Mouse (Mus musculus) liver, embryonic 13.5 days (tissue): ENCODE measurements around the gene Stk10. TPM values are rescaled to one million over a fixed set of nuclear protein-coding genes. Genes with fewer than 3 reads are reported as not detected.
A peak's percentile ranks its signal among the peaks of the same experiment; 100 is the strongest.
"Not testable (repeated sequence)": the region's sequence is repeated elsewhere in the genome, so short reads cannot be mapped to it uniquely, and the experiment has no call there.

ENCODE experiments used
- ATAC-seq: fragments of 200-750 bp; cut with Nextera tagmentation; 2 replicates; pipeline ENCODE4 v1.8.0; 2017; ENCODE audit warnings: low read depth, mild to moderate bottlenecking, moderate number of reproducible peaks, moderate library complexity
- DNase-seq: peaks from one replicate; pipeline ENCODE4 v3.0.0; 2022
- H3K27ac ChIP-seq: fragments of 300-500 bp; sonication (generic); 2 replicates; pipeline ENCODE4 v1.5.1; 2015; ENCODE audit warnings: moderate library complexity, mild to moderate bottlenecking, inconsistent platforms
- H3K27me3 ChIP-seq: fragments of 300-500 bp; sonication (generic); 2 replicates; pipeline ENCODE4 v1.6.1; 2015; ENCODE audit warnings: mild to moderate bottlenecking, inconsistent platforms
- H3K36me3 ChIP-seq: fragments of 300-500 bp; sonication (generic); 2 replicates; pipeline ENCODE4 v1.6.1; 2015; ENCODE audit warnings: mild to moderate bottlenecking, inconsistent platforms
- H3K4me1 ChIP-seq: fragments of 300-500 bp; sonication (generic); replicated peaks from 2 replicates; pipeline ENCODE4 v1.6.1; 2015; ENCODE audit warnings: inconsistent platforms
- H3K4me2 ChIP-seq: fragments of 300-500 bp; sonication (generic); 2 replicates; pipeline ENCODE4 v1.6.1; 2015; ENCODE audit warnings: inconsistent platforms, mild to moderate bottlenecking, moderate library complexity
- H3K4me3 ChIP-seq: fragments of 300-500 bp; sonication (generic); replicated peaks from 2 replicates; pipeline ENCODE4 v1.5.1; 2015; ENCODE audit warnings: mild to moderate bottlenecking, inconsistent platforms
- H3K9ac ChIP-seq: fragments of 300-500 bp; sonication (generic); 2 replicates; pipeline ENCODE4 v1.6.1; 2015; ENCODE audit warnings: mild to moderate bottlenecking, inconsistent platforms
- H3K9me3 ChIP-seq: fragments of 300-500 bp; sonication (generic); replicated peaks from 2 replicates; pipeline ENCODE4 v1.6.1; 2016; ENCODE audit warnings: inconsistent platforms
- WGBS: fragments of 180-500 bp; shearing (Covaris S2); methylation state at CpG from one replicate; pipeline ENCODE4 v1.1.7; 2015; ENCODE audit not compliant: insufficient replicate concordance; 5-methylcytosine and 5-hydroxymethylcytosine counted together
- polyA plus RNA-seq: library from polyadenylated mRNA; unstranded; fragments of >200 nt; fragmentation: Nextera tagmentation; extraction: Ambion mirVana; gene quantifications from 2 replicates; pipeline ENCODE4 v1.2.1, GENCODE M21; 2015

Stk10 gene
- polyA plus RNA-seq, 1 experiment from 2014 or later: 3.0 TPM

- Histone ChIP-seq H3K4me3 (no peak overlapping the region), H3K27me3 (no peaks in the 10 kb centered on the region), H3K4me1 (no peaks in the 10 kb centered on the region), H3K27ac (no peak overlapping the region), H3K4me2 (no peak overlapping the region), H3K36me3 (peaks cover 10% of the 10 kb centered on the region), H3K9me3 (no peaks in the 10 kb centered on the region), H3K9ac (no peak overlapping the region)
- DNase-seq (no peak), ATAC-seq (no peak)
Measured at GRCm38 (mm10) chr11:32607319-32607718, 74.2 kb downstream of the Stk10 start.

DNA sequence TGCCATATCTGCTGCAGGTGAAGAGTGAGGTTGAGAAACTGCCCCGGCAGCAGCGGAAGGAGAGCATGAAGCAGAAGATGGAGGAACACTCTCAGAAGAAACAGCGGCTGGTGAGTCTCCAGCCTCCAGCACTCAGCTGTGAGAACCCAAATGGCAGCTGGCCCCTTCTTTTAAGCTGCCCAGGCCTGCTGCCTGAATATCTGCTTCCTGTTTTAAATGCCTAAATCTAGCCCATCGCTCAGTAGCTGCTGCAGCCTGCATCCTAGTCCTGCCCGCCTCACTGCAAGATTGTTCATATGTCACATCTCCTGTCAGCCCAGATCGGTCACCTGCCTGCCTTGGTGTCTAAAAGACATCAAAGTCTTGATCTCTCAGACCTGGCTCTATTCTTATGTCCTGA is 77.5 kb downstream of the Stk10 start:
- no peaks in the 10 kb centered on the region for H3K9me3 ChIP-seq
- ATAC-seq (no peak), DNase-seq (no peak)
- H3K36me3 ChIP-seq: peaks cover 22% of the 10 kb centered on the region
- WGBS: 85% methylated on average over 6 of the region's 6 CpGs
- H3K27ac ChIP-seq: no peak overlapping the region
- H3K4me1 ChIP-seq: no peaks in the 10 kb centered on the region
- H3K4me2 ChIP-seq: no peak overlapping the region
- H3K4me3 ChIP-seq: no peak overlapping the region
- H3K27me3 ChIP-seq: no peaks in the 10 kb centered on the region
- H3K9ac ChIP-seq: no peak overlapping the region

GRCm38 (mm10) chr11:32612304-32612703 is 79.2 kb downstream of the Stk10 start:
- no peak for ATAC-seq
- WGBS: 78% methylated on average over 6 of the region's 6 CpGs
- no peaks in the 10 kb centered on the region for H3K4me1 ChIP-seq

GRCm38 (mm10) chr11:32614463-32614862 is 81.4 kb downstream of the Stk10 start:
- Histone ChIP-seq H3K27ac (no peak overlapping the region), H3K4me2 (no peak overlapping the region), H3K4me1 (peaks cover 7% of the 10 kb centered on the region), H3K36me3 (peaks cover 31% of the 10 kb centered on the region), H3K9me3 (no peaks in the 10 kb centered on the region), H3K4me3 (no peak overlapping the region), H3K9ac (no peak overlapping the region), H3K27me3 (no peaks in the 10 kb centered on the region)
- WGBS: 92% methylated on average over 29 of the region's 29 CpGs
- DNase-seq (no peak), ATAC-seq (no peak)

More at GRCm38 (mm10) chr11:32612304-32612703, 79.2 kb downstream of the Stk10 start:
- Histone ChIP-seq H3K27ac (no peak overlapping the region), H3K4me2 (no peak overlapping the region), H3K9me3 (no peaks in the 10 kb centered on the region), H3K9ac (no peak overlapping the region), H3K4me3 (no peak overlapping the region), H3K27me3 (no peaks in the 10 kb centered on the region), H3K36me3 (peaks cover 22% of the 10 kb centered on the region)
- no peak for DNase-seq

GRCm38 (mm10) chr11:32615561-32615960 is 82.5 kb downstream of the Stk10 start:
- Histone ChIP-seq H3K27ac (no peak overlapping the region), H3K9me3 (no peaks in the 10 kb centered on the region), H3K36me3 (peaks cover 26% of the 10 kb centered on the region), H3K4me1 (peaks cover 7% of the 10 kb centered on the region), H3K27me3 (no peaks in the 10 kb centered on the region), H3K4me2 (no peak overlapping the region), H3K4me3 (no peak overlapping the region), H3K9ac (no peak overlapping the region)
- ATAC-seq: no peak
- 48% methylated on average over 11 of the region's 11 CpGs for WGBS
- no peak for DNase-seq

DNA sequence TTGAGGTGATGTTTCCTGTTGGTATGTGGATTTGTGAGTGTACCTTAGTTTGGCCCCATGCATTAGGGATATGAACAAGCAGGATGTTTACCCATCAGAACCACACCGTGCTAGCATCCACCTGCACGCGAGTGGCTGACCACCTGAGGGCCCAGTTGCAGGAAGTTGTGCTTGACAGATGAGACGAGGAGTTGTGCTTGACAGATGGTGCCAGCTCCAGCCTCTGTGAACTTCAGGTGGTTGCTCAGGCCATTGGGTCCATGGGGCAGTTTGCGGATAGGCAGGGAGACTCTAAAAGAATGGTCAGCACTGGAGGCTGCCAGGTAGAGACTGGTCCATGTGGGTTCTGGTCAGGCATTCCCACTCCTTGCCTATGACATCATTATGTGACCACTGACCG is 83.0 kb downstream of the Stk10 start:
- Histone ChIP-seq H3K27me3 (no peaks in the 10 kb centered on the region), H3K36me3 (peaks cover 22% of the 10 kb centered on the region), H3K27ac (no peak overlapping the region), H3K4me1 (peaks cover 7% of the 10 kb centered on the region), H3K9ac (no peak overlapping the region), H3K9me3 (no peaks in the 10 kb centered on the region), H3K4me2 (no peak overlapping the region), H3K4me3 (no peak overlapping the region)
- ATAC-seq (no peak), DNase-seq (no peak)
- WGBS: 69% methylated on average over 6 of the region's 6 CpGs

GRCm38 (mm10) chr11:32618036-32618435 is 84.9 kb downstream of the Stk10 start:
- peaks cover 7% of the 10 kb centered on the region for H3K4me1 ChIP-seq
- H3K4me3 ChIP-seq: no peak overlapping the region
- ATAC-seq (no peak), DNase-seq (no peak)
- H3K9ac ChIP-seq: no peak overlapping the region
- H3K36me3 ChIP-seq: peaks cover 27% of the 10 kb centered on the region
- H3K4me2 ChIP-seq: no peak overlapping the region
- 53% methylated on average over 1 of the region's 1 CpGs for WGBS
- H3K9me3 ChIP-seq: no peaks in the 10 kb centered on the region
- no peak overlapping the region for H3K27ac ChIP-seq
- H3K27me3 ChIP-seq: no peaks in the 10 kb centered on the region

DNA sequence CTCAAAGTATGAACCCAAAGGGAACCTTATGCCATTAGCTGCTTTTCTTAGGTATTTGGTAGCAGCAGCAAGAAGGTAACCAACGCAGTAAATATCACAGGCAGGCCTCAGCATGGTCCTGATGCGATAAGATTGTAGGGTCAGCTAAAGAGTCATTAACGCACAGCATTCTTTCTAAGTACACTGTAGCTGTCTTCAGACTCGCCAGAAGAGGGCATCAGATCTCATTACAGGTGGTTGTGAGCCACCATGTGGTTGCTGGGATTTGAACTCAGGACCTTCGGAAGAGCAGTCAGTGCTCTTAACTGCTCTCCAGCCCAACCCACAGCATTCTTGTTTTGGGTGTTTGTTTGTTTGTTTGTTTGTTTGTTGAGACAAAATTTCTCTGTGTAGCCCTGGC is 85.5 kb downstream of the Stk10 start:
- not testable (repeated sequence) for H3K4me3 ChIP-seq, DNase-seq, H3K4me2 ChIP-seq, H3K9ac ChIP-seq, H3K4me1 ChIP-seq, ATAC-seq, H3K27ac ChIP-seq, H3K27me3 ChIP-seq, H3K9me3 ChIP-seq
- WGBS: 74% methylated on average over 5 of the region's 5 CpGs
- peaks cover 24% of the 10 kb centered on the region for H3K36me3 ChIP-seq

DNA sequence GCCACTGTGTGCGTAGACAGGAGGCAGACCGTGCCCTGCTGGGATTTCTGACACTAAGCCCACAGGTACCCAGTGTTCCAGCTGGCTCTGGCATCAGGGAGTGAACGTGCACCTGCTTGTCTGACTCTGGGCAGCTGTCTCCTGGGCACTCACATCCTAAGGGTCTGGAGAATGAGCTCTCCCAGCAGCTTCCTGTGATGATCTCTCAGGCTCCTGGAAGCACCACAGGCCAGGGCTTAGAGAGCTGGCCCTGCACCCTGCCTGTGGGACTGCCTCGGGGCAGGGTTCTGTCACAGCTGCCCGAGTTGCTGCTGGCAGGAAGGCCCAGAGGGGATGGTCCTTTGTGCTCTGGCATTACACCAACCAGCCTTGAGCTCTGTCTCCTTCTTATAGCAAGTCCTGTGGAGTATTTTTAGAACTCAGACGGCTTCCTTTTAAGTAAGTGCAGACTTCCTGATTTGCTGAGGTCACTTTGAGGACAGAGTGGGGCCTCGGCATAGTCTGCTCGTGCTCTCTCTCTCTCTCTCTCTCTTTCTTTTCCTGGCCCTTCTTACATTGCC is 86.2 kb downstream of the Stk10 start:
- H3K4me3 ChIP-seq: no peak overlapping the region
- ATAC-seq (peak; percentile 41), DNase-seq (no peak)
- no peak overlapping the region for H3K4me2 ChIP-seq
- H3K4me1 ChIP-seq: peaks cover 7% of the 10 kb centered on the region
- H3K9me3 ChIP-seq: no peaks in the 10 kb centered on the region
- no peaks in the 10 kb centered on the region for H3K27me3 ChIP-seq
- H3K9ac ChIP-seq: no peak overlapping the region
- 38% methylated on average over 8 of the region's 8 CpGs for WGBS
- peak overlapping the region; percentile 58 for H3K27ac ChIP-seq
- H3K36me3 ChIP-seq: peaks cover 22% of the 10 kb centered on the region

DNA sequence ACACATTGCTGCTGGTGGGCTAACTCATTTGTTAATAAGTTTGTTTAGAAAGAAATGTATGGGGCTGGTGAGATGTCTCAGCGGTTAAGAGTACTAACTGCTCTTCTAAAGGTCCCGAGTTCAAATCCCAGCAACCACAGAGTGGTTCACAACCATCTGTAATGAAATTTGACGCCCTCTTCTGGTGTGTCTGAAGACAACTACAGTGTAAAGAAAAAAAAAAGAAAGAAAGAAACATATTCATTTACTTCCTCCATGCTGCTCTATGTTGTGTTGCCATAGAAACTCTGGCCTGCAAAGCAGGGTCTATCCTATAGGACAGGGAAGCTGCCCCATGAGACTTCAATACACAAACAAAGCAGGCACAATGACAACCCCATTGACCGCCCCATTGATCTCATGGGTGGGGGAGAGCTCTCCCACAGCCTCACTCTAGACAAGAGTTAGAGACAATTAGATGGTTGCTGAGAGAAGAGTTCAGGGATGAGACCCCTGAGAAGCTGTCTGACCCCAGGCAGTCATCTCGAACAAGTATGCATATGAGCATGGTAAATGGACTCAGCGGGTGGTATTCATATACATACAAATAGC is 86.9 kb downstream of the Stk10 start:
- H3K4me2 ChIP-seq: no peak overlapping the region
- H3K36me3 ChIP-seq: peaks cover 20% of the 10 kb centered on the region
- WGBS: 72% methylated on average over 6 of the region's 6 CpGs
- H3K9ac ChIP-seq: no peak overlapping the region
- DNase-seq (no peak), ATAC-seq (no peak)
- no peaks in the 10 kb centered on the region for H3K9me3 ChIP-seq
- no peak overlapping the region for H3K4me3 ChIP-seq
- no peak overlapping the region for H3K27ac ChIP-seq
- no peaks in the 10 kb centered on the region for H3K27me3 ChIP-seq
- peaks cover 7% of the 10 kb centered on the region for H3K4me1 ChIP-seq

DNA sequence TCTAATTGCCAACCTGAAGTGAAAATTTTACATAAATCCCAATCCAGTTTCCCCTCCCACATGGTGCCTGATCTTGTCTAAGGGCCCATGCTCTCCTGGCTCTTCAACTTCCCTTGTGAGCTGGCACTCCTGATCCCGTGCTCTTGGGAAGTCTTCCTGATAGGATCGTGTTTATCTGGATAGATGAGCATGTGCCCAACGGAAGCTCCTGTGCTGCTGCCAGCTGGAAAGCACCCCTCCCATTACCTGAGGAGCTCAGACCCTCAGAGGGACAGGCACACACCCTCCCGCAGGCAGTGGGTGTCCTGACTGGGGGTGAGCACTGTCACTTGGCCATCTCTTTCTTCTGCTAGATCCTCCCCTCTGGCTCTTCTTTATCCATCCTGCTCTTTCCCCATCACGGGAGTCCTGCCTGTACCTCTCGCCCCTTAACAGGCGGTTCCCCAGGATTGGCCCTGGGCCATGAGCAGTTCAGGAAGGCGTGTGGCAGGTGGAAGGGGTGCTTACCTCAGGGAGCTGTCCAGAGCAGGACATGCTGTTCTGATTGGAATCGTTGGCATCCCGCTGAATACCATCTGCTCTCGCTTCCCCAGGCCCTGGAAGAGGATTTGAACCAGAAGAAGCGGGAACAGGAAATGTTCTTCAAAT is 88.8 kb downstream of the Stk10 start:
- 77% methylated on average over 12 of the region's 12 CpGs for WGBS
- ATAC-seq (no peak), DNase-seq (no peak)
- no peaks in the 10 kb centered on the region for H3K9me3 ChIP-seq
- H3K27ac ChIP-seq: no peak overlapping the region
- no peak overlapping the region for H3K4me3 ChIP-seq
- peaks cover 7% of the 10 kb centered on the region for H3K4me1 ChIP-seq
- H3K9ac ChIP-seq: no peak overlapping the region
- H3K4me2 ChIP-seq: no peak overlapping the region
- H3K36me3 ChIP-seq: peaks cover 20% of the 10 kb centered on the region
- H3K27me3 ChIP-seq: no peaks in the 10 kb centered on the region
